Mouse (Mus musculus): Measurements from ENCODE around the gene Ermap.

The Ermap gene

DNA sequence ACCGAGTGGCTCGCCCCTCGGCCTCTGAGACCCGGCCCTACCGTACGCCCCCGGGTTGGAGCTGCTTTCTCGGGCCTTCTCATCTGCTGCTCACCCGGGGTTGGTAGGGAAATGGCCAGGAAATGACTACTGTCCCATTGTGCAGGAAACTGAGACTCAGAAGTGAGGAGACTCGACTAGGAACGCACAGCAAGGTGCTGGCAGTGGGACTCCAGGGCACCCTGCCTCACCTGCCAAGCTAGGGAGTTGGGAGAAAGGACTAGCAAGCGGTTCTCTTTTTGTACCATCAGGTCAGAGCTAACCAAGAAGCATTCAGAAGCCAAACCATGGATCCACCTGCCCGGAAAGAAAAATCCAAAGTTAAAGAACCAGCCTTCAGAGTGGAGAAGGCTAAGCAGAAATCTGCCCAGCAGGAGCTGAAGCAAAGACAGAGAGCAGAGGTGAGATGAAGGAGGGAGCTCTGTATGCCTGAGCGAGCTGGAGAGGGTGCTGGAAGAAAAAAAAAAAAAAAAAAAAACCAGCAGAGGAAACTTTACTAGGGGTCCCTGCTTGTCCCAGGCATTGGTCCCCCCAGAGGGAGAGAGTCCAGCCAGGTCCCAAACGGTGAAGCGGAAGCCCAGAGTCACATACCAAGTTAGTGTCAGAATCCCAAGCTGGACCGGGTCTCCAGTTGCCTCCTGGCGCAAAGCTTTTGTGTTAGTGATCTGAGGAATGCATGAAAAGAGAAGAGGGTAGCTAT is 5.9 kb upstream of the Ermap start:
- ChIA-PET POLR2A (interaction anchor here (0.6 to 2.0 kb wide), 44 partner anchors 8 to 1468 kb away, joined by 3 to 14 read pairs (median 4); partner anchors contain the start of genes AU022252 (in 2 of the 4), P3h1 (in 2 of the 4), Slc2a1 (in 2 of the 4) and Ybx1 (in 2 of the 4)), CTCF (interaction anchor here in 3 of 4 experiments (0.6 to 2.5 kb wide), 16 partner anchors 8 to 583 kb away, joined by 3 to 18 read pairs (median 4); no protein-coding TSS in a partner anchor)

DNA sequence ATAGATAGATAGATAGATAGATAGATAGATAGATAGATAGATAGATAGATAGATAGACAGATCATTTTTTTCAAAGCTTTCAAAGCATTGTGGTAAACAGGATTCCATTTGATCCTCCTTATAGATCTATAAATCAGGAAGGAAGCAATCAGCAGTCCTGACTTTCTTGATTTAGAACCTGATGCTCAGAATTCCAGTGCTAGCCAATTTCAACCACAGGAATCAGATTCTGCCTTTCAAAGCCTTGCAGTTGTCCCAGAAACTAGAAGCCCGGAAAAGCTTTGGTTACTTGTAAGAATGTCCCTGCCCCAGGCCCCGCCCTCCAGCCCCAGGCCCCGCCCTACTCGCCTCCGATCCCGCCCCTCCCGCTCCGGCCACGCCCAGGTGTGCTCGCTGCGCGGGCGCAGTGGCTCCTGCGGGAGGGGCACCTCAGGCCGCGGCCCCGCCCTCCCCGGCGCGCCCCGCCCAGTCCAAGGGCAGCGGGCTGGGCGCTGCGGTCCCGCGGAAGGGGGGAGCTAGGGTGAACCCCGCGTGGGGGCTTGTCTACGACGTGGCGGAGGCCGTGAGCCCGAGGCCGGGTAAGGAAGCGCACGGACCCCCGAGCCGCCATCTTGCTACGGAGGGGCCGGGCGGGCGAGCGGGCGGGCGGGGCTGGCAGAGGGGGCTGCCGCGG is 5.2 kb upstream of the Ermap start, which contains the start of gene Svbp:
TSS of gene Svbp (plus strand) at position 398 of the 673 bp plus-strand sequence.
- ChIA-PET CTCF (interaction anchor here (0.6 to 2.5 kb wide), 18 partner anchors 9 to 476 kb away, joined by 3 to 18 read pairs (median 4); no protein-coding TSS in a partner anchor), POLR2A (interaction anchor here (0.6 to 2.0 kb wide), 35 partner anchors 9 to 1467 kb away, joined by 3 to 14 read pairs (median 4); partner anchors contain the start of genes Slc2a1 (in 2 of the 4), Tmem269 (in 2 of the 4), AU022252 (in 1 of the 4) and Frg2f1 (in 1 of the 4))

DNA sequence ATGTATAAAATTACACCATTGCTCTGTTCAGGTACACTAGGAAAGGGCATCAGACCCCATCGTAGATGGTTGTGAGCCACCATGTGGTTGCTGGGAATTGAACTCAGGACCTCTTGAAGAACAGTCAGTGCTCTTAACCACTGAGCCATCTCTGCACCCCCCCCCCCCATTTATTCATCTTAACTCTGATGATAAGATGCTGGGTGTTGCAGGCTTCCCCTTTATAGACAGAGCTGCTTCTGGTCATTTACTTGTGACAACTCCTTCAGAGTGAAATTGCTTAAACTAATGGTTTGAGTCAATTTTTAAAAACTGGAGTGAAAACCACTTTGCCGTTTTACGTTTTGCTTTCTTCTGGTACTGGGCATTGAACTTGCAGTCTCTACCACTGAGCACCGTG is 2.9 kb upstream of the Ermap start:
- POLR2A ChIA-PET, result interaction anchor here in 1 of 4 experiments (0.8 to 1.7 kb wide), 7 partner anchors 9 to 50 kb away, joined by 3 to 6 read pairs (median 4); partner anchors contain the start of genes AU022252 and P3h1
- CTCF ChIA-PET, result interaction anchor here in 1 of 4 experiments (0.7 kb wide), 1 partner anchor 111 kb away, joined by 8 read pairs; no protein-coding TSS in a partner anchor

DNA sequence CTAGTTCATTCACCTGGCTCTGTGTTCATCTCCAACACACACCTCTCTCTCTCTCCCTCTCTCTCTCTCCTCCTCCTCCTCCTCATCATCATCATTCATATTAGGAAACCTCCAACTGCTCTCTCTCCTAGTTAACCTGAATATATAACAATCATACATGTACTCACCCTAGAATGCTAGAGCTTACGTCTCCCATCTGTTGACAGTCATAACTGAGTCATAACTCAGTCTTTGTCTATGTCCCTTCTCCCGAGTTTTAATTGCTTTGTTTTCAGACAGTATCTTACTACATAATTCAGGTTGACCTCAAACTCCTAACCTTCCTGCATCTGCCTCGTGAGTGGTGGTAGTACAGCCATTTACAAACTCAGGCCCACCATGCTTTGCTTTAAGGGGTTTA is 1.5 kb upstream of the Ermap start:
- CTCF ChIA-PET, result interaction anchor here (0.7 to 1.1 kb wide), 4 partner anchors 13 to 440 kb away, joined by 3 to 8 read pairs (median 3); partner anchors contain the start of gene Tmem269 (in 1 of the 4)
- POLR2A ChIA-PET, result interaction anchor here in 1 of 4 experiments (1.5 kb wide), 1 partner anchor 45 kb away, joined by 3 read pairs; no protein-coding TSS in a partner anchor

DNA sequence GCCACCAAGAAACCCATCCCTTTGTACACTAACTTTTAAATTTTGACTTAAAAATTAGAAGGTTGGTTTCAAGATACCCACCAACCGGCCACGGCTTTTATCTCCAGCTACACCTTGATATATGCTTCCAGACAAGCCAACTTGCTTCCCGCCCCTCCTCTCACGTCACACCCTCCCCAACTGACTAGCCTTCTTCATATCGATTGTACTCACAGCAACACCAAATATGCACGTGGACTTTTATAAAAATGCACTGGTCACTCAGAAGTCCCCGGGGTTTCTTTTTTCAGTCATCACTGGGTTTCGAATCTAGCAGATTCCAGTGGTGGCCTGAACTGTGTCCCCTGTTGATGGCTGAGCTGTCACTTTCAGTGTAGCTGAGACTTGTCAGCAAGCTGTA is 807 bp upstream of the Ermap start:
- ChIA-PET POLR2A (interaction anchor here in 1 of 4 experiments (1.1 kb wide), 1 partner anchor 24 kb away, joined by 3 read pairs; no protein-coding TSS in a partner anchor), CTCF (interaction anchor here in 3 of 4 experiments (0.7 to 1.1 kb wide), 4 partner anchors 14 to 77 kb away, joined by 3 to 8 read pairs (median 4); partner anchors contain the start of gene Tmem269 (in 1 of the 3))

DNA sequence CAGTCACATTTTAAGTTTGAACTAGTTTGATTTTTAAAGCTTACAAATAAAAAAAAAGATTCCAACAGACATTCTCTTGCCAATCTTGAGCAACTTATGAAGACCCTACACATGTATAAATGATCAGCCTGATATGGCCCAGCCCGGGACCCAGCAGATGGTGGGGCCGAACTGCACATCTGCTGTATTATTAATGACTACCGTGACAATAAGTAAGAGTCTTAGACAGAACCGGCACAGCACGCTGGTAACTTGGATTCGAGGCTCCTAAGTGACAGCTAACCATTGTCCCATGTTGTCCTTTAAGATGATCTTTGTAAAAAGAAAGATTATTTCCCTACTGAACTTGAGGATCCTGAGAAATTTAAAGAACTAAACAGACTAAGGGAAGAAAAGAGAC is 419 bp downstream of the Ermap start:
- CTCF ChIA-PET, result interaction anchor here in 2 of 4 experiments (0.7 to 1.1 kb wide), 2 partner anchors 32 to 45 kb away, joined by 3 to 7 read pairs; no protein-coding TSS in a partner anchor
- POLR2A ChIA-PET, result no interaction called here

DNA sequence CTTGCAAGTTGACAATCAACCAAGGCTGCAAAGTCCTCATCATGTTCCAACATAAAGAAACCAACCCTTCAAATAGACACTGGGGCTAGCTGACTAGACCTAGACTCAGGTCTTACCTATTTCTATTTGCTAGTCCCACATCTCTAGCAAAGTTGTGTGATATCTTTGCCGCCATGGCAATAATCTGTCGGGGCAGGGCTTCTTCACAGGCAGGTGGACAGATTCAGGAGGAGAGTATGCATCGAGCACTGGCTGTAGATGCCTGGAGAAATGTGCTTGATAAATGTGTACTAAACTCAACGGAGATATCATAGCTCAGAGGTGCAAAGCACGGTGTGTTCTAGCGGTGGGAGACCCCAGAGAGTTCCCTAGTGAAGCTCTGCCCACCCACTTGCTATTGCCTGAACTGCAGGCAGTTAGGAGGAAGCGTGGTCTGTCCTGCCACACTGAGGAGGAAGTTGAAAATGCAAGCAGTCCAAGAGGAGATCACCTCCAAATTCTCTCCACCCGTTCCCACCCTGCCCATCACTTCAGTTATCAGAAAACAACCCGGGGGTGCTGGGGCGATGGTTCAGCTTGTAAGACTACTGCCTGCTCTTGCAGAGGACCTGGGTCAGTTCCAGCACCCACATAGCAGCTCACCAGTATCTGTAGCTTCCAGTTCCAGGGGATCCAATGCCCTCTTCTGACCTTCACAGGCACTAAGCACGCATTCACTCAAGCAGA is 1.6 kb downstream of the Ermap start:
- POLR2A ChIA-PET, result interaction anchor here in 2 of 4 experiments (0.6 to 0.7 kb wide), 2 partner anchors 40 to 130 kb away, joined by 3 read pairs; no protein-coding TSS in a partner anchor
- CTCF ChIA-PET, result interaction anchor here in 1 of 4 experiments (0.7 to 1.5 kb wide), 2 partner anchors 46 to 1116 kb away, joined by 3 read pairs; no protein-coding TSS in a partner anchor

DNA sequence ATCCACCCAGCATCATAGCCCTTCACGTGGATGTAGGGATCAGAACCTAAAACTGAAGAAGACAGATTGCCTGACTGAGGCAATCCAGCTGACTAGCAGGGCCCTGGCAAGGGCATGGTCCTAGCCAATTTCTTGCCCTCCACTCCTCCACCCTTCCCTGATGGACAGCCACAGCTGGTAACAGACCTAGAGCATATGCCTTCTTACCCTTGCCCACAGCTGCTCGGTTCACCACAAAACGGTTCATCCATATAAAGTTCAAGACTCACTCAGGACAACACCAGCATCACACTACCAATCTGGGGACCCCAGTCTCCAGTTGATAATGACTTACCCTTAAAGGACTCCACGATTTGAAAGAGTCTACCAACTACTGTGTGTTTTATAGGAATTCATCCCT is 4.0 kb downstream of the Ermap start:
- ChIA-PET POLR2A (no interaction called here), CTCF (interaction anchor here in 2 of 4 experiments (0.5 to 1.1 kb wide), 2 partner anchors 77 to 184 kb away, joined by 4 read pairs; partner anchors contain the start of gene Slc2a1 (in 1 of the 2))

DNA sequence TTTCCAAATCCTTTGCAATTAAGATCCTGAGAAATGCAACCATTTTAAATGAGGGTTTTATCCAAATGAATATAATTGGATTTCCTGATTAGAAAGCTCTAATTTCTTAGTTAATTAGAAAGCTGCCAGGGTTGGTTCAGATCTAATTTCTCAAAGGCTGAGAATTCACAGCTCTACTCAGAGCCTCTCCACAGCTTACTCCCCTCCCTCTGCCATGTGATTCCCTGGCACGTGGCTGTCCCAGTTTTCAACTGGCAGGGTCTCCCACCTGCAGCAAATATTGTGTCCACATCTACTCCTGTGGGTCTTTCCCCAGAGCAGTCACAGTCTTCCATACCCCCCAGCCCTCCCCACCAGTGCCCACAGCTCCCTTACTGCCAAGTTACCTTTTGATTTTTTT is 6.3 kb downstream of the Ermap start:
- ChIA-PET POLR2A (interaction anchor here in 3 of 4 experiments (0.7 to 2.1 kb wide), 6 partner anchors 10 to 75 kb away, joined by 3 to 6 read pairs (median 3); partner anchors contain the start of genes Slc2a1 (in 1 of the 3) and Svbp (in 1 of the 3)), CTCF (interaction anchor here in 2 of 4 experiments (0.6 to 1.7 kb wide), 4 partner anchors 20 to 818 kb away, joined by 3 to 4 read pairs (median 3); no protein-coding TSS in a partner anchor)

DNA sequence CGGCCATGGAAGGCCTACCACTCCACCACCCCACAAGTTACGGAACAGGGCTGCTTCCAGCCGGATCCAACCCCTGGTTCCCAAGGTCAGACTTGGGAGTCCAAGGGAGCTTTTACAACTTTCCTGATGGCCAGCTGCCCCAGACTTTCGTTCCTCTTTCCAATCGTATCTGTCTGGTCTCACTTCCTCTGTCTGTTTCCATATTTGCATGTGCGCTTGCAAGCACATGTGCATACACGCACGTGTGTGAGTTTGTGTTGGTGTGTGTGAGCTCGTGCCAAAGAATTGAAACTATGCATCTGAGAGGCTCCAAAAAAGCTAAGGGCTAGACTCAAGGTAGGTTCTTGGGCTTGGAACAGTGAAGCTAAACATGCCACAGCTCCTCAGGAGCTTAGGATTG is 8.4 kb downstream of the Ermap start:
- ChIA-PET CTCF (interaction anchor here in 2 of 4 experiments (0.8 to 1.8 kb wide), 3 partner anchors 22 to 178 kb away, joined by 3 to 5 read pairs (median 3); no protein-coding TSS in a partner anchor), POLR2A (interaction anchor here in 2 of 4 experiments (0.6 to 1.3 kb wide), 4 partner anchors 8 to 58 kb away, joined by 3 to 4 read pairs (median 4); no protein-coding TSS in a partner anchor)

DNA sequence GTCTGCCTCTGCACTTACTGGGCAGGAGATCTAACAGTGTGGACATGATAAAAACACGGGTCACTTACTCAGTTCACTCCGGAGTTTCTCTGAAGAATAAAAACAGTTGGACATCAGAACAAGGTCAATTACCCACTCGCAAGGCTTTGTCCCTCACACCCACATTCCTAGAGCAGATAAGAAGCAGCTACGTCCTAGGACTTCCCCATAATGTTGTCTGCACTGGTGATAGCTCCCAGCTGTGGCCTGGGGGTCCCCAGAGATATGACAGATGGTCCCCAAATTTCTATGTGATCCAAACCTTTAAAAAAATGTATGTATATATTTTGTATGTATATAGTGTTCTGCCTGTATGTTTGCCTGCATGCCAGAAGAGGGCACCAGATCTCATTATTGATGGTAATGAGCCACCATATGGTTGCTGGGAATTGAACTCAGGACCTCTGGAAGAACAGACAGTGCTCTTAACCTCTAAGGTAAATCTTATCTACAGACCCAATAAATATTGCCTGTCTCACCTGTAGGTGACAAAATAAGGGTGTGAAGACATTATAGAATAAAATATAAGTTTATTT is 9.6 kb downstream of the Ermap start:
- ChIA-PET CTCF (interaction anchor here in 1 of 4 experiments (2.0 kb wide), 1 partner anchor 10 kb away, joined by 6 read pairs; no protein-coding TSS in a partner anchor), POLR2A (interaction anchor here in 2 of 4 experiments (0.9 to 1.5 kb wide), 3 partner anchors 10 to 72 kb away, joined by 3 to 4 read pairs (median 3); partner anchors contain the start of gene Slc2a1 (in 1 of the 2))

DNA sequence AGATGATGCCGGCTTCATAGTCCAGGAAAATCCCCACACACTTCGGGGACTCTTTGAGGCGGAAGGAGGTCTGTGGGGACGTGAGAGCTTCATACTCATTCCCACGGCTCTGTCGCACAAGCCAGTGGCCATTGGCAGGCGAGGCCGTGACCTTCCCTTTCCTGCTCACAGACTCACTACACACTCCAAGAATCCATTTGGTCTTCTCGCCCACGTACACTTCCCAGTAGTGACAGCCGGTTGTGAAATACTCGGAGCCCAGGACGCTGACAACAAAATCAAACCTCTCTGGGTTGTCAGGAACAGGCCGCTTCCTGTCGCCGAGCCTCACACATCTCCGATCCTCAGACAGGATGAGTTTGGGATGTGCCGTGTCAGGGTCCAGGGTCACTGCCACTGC is 11.5 kb downstream of the Ermap start:
- ChIA-PET POLR2A (interaction anchor here in 3 of 4 experiments (0.6 to 1.3 kb wide), 5 partner anchors 17 to 70 kb away, joined by 3 to 4 read pairs (median 3); partner anchors contain the start of genes Slc2a1 (in 2 of the 3) and Svbp (in 1 of the 3)), CTCF (interaction anchor here in 2 of 4 experiments (0.8 to 2.0 kb wide), 4 partner anchors 8 to 191 kb away, joined by 3 to 6 read pairs (median 4); no protein-coding TSS in a partner anchor)

DNA sequence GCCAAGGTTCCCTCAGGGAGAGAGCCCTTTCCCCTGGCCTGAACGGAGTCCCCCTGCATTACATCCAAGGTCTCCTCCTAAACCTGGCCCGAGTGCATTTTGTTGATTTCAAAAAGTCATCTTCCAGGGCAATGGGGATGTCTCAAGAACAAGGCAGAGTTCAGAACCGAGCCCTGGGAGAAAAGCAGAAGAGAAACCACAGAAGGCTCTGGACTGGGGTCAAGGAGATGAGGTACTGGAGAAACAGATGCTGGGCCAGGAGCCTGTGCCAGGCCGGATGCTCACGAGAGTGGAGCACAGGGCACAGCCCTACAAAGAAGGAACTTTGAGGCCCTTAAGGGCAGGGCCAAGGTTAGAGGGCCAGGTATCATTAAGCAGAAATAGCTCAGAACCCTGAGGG is 12.1 kb downstream of the Ermap start:
- ChIA-PET CTCF (interaction anchor here in 2 of 4 experiments (0.6 to 1.6 kb wide), 5 partner anchors 12 to 192 kb away, joined by 3 to 5 read pairs (median 3); no protein-coding TSS in a partner anchor), POLR2A (interaction anchor here in 3 of 4 experiments (0.6 to 1.3 kb wide), 6 partner anchors 18 to 98 kb away, joined by 3 to 4 read pairs (median 3); partner anchors contain the start of genes Slc2a1 (in 2 of the 3) and Svbp (in 1 of the 3))

DNA sequence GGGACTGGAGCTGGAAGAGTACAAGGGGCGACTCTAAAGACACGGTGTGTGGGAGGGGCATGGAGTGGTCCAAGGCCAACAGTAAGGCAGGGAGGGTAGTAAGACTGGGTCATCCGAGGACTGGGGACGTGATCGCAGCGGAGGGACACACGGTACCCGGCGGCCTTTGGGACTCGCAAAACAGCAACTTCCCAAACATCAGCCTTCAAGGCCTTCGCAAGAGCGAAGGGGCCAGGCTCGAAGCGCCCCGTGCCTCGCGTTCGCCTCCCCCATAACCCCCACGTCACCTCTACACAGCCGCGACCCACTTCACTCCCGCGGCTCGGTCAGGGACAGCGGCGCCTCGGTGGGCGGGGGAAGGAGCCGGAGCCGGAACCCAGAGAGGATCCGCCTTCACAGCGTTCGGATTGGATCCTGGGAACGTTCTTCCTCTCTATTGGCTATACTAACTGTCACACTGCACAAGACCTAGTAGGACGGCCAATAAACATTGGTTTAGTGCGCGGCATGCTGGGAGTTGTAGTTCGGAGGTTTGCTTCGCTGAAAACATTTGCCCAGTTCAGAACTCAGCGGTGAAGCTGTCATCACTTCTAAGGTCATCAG is 15.9 kb downstream of the Ermap start, which contains the start of gene Zfp691:
TSS of gene Zfp691 (minus strand) at position 345 of the 603 bp plus-strand sequence.
- POLR2A ChIA-PET, result interaction anchor here in 3 of 4 experiments (0.5 to 2.7 kb wide), 24 partner anchors 8 to 175 kb away, joined by 3 to 20 read pairs (median 5); partner anchors contain the start of genes Slc2a1 (in 3 of the 3), AU022252 (in 2 of the 3), P3h1 (in 2 of the 3) and Svbp (in 1 of the 3)
- CTCF ChIA-PET, result interaction anchor here (0.6 to 2.8 kb wide), 18 partner anchors 11 to 732 kb away, joined by 3 to 14 read pairs (median 4); partner anchors contain the start of gene Slc2a1 (in 1 of the 4)

DNA sequence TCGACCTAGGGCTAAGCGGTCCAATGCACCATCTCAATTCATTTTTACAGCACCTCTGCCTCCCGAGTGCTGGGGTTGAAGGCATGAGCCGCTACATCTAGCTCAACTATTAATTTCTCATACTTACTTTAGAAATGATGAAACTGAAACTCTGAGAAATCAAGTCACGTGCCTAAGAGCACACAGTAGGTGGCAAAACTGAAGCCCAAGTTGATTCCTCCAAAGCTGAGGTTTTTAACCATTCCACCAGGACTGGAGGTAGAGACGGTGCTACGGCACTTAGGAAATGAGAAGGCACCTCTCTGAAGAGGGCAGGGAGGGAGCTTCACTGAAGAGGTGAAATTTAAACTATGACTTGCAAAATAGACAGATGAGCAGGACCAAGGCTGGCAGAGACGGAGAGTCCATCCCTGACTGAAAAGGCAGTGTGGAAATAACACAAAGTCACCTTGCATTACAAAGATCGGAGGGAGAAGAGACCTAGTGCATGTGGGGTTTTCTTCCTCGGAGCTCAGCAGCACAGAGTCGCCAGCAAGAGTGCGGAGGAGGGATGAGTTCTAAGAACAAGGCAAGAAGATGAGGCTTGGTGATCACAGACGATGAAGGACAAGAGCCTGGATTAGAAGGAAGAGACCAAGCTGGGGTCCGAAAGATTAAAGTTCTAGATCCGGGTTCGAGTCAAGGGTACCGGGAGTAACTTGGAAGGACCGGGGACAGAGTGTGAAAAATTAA is 16.7 kb downstream of the Ermap start:
- CTCF ChIA-PET, result interaction anchor here (0.6 to 2.8 kb wide), 14 partner anchors 10 to 594 kb away, joined by 3 to 14 read pairs (median 4); partner anchors contain the start of gene Slc2a1 (in 1 of the 4)
- POLR2A ChIA-PET, result interaction anchor here (0.5 to 2.7 kb wide), 23 partner anchors 9 to 197 kb away, joined by 3 to 20 read pairs (median 5); partner anchors contain the start of genes AU022252 (in 2 of the 4), P3h1 (in 2 of the 4), Slc2a1 (in 2 of the 4) and Svbp (in 1 of the 4)

All from embryonic stem cell, embryonic (primary cell).